ENCODE assay signal across 8 mouse cellular contexts in genomic region chr17:35869346-35870067, GRCm38 (mm10). TPM values are rescaled to one million over a fixed set of nuclear protein-coding genes. Genes with fewer than 3 reads are reported as not detected.
DNase-seq lines count a peak whose midpoint lies in the region; ATAC-seq lines count a peak whose summit lies in the region.

No protein-coding gene starts in this region.

- 2% methylated on average over 7 of the region's 7 CpGs for WGBS in embryonic facial prominence, embryonic 11.5 days
- WGBS in limb, embryonic 15.5 days: 8% methylated on average over 7 of the region's 7 CpGs

- peaks cover 8% of the 10 kb centered on the region; the same call in 1 of the 2 replicates for H3K4me1 ChIP-seq in embryonic facial prominence, embryonic 11.5 days (ENCODE audit: control insufficient read depth, insufficient read depth, low read length)
- H3K4me1 ChIP-seq in limb, embryonic 15.5 days: peaks cover 61% of the 10 kb centered on the region

- peak overlapping the region; percentile 73 for H3K4me3 ChIP-seq in embryonic facial prominence, embryonic 11.5 days (ENCODE audit: low read depth, low read length)
- peak overlapping the region; percentile 69 for H3K4me3 ChIP-seq in limb, embryonic 15.5 days

- H3K36me3 ChIP-seq in embryonic facial prominence, embryonic 11.5 days (replicated peaks; ENCODE audit: control insufficient read depth, insufficient read depth, low read depth, low read length): peaks cover 7% of the 10 kb centered on the region
- peaks cover 11% of the 10 kb centered on the region for H3K36me3 ChIP-seq in limb, embryonic 15.5 days

- DNase-seq in urinary bladder, adult 2 months (ENCODE audit: low spot score): peak; percentile 29
- no peak for DNase-seq in urinary bladder, postnatal 4 days (ENCODE audit: low spot score in 2 of 2)
- peak; percentile 48 for DNase-seq in embryonic facial prominence, embryonic 11.5 days (ENCODE audit: low spot score)
- peak; percentile 60 to 61 for DNase-seq in heart, postnatal 14 days
- no peak for DNase-seq in cerebellum, adult 8-10 months
- DNase-seq in left cerebral cortex, adult 8-10 months (ENCODE audit: low spot score in 2 of 2): no peak

- intact Hi-C loops in heart, postnatal 14 days (cut with DNase I): no loop called here

- H3K27me3 ChIP-seq in embryonic facial prominence, embryonic 11.5 days (ENCODE audit: control insufficient read depth, insufficient read depth, low read length): no peaks in the 10 kb centered on the region
- no peaks in the 10 kb centered on the region for H3K27me3 ChIP-seq in limb, embryonic 15.5 days

- H3K9ac ChIP-seq in embryonic facial prominence, embryonic 11.5 days (replicated peaks; ENCODE audit: low read length): peak overlapping the region; percentile 86
- peak overlapping the region; percentile 33 for H3K9ac ChIP-seq in limb, embryonic 15.5 days

- H3K9me3 ChIP-seq in embryonic facial prominence, embryonic 11.5 days (replicated peaks; ENCODE audit: control insufficient read depth, low read length): no peaks in the 10 kb centered on the region; the same call in 1 of the 2 replicates
- H3K9me3 ChIP-seq in limb, embryonic 15.5 days: no peaks in the 10 kb centered on the region

- H3K4me2 ChIP-seq in embryonic facial prominence, embryonic 11.5 days (ENCODE audit: low read depth, low read length): peak overlapping the region; percentile 93
- H3K4me2 ChIP-seq in limb, embryonic 15.5 days: peak overlapping the region; percentile 92

- H3K27ac ChIP-seq in embryonic facial prominence, embryonic 11.5 days (replicated peaks; ENCODE audit: low read depth, low read length): 0 out of 2 replicates have a peak overlapping the region, but pooled peaks have one; percentile 5
- H3K27ac ChIP-seq in limb, embryonic 15.5 days: peak overlapping the region; percentile 97

- 0 out of 2 replicates have a peak, but pooled peaks have one; percentile 1 for ATAC-seq in embryonic facial prominence, embryonic 11.5 days (replicated peaks; ENCODE audit: insufficient number of reproducible peaks, low FRiP score, low TSS enrichment, low read depth)
- ATAC-seq in limb, embryonic 15.5 days (ENCODE audit: insufficient number of reproducible peaks, low FRiP score, low TSS enrichment, low read depth): no peak
- peak; percentile 0; the same call in 1 of the 2 replicates for ATAC-seq in monocyte, adult 5-6 weeks (replicated peaks; ENCODE audit: insufficient number of reproducible peaks, low FRiP score, low TSS enrichment, poor library complexity, severe bottlenecking)

RNA-seq across cellular contexts. Expression of gene Ppp1r18, which starts 4.1 kb away (rescaled TPM):
- 55.2 and 57.5 TPM in 2 replicates for polyA plus RNA-seq in urinary bladder, adult 2 months (2012; rRNA removed)
- polyA plus RNA-seq in embryonic facial prominence, embryonic 11.5 days (2014; fragmentation: Nextera tagmentation; extraction: Ambion mirVana): 24.1 and 24.6 TPM in 2 replicates
- total RNA-seq in heart, postnatal 14 days (2021): 10 to 100 TPM; 21.1 to 25.0 TPM
- polyA plus RNA-seq in limb, embryonic 15.5 days (2015; fragmentation: Nextera tagmentation; extraction: Ambion mirVana): 24.8 and 28.8 TPM in 2 replicates
- 65.6 to 113 TPM (median 72.3 TPM) in 3 replicates for total RNA-seq in monocyte, adult 5-6 weeks (2017)
- 10 to 100 TPM in 2 of 4 experiments, 1 to 10 TPM in 2; 9.1 to 15.0 (median 10.9) TPM for total RNA-seq in left cerebral cortex, adult 8-10 months (2022)

RNA-seq across cellular contexts. Expression of gene Nrm, which starts 8.4 kb away (rescaled TPM):
- polyA plus RNA-seq in urinary bladder, adult 2 months (2012; rRNA removed): 10.9 and 11.6 TPM in 2 replicates
- polyA plus RNA-seq in embryonic facial prominence, embryonic 11.5 days (2014; fragmentation: Nextera tagmentation; extraction: Ambion mirVana): 48.8 and 53.2 TPM in 2 replicates
- 1 to 10 TPM; 3.8 to 6.0 TPM for total RNA-seq in heart, postnatal 14 days (2021)
- polyA plus RNA-seq in limb, embryonic 15.5 days (2015; fragmentation: Nextera tagmentation; extraction: Ambion mirVana): 55.5 and 59.0 TPM in 2 replicates
- total RNA-seq in monocyte, adult 5-6 weeks (2017): 18.1 to 25.9 TPM (median 25.6 TPM) in 3 replicates
- total RNA-seq in left cerebral cortex, adult 8-10 months (2022): 1 to 10 TPM; 2.6 to 3.4 (median 3.0) TPM

RNA-seq across cellular contexts. Expression of gene Dhx16, which starts 10.1 kb away (rescaled TPM):
- polyA plus RNA-seq in urinary bladder, adult 2 months (2012; rRNA removed): 53.4 and 57.7 TPM in 2 replicates
- polyA plus RNA-seq in embryonic facial prominence, embryonic 11.5 days (2014; fragmentation: Nextera tagmentation; extraction: Ambion mirVana): 38.6 and 47.2 TPM in 2 replicates
- 10 to 100 TPM; 20.6 to 24.9 TPM for total RNA-seq in heart, postnatal 14 days (2021)
- polyA plus RNA-seq in limb, embryonic 15.5 days (2015; fragmentation: Nextera tagmentation; extraction: Ambion mirVana): 36.8 and 41.3 TPM in 2 replicates
- total RNA-seq in monocyte, adult 5-6 weeks (2017): 67.7 to 106 TPM (median 105 TPM) in 3 replicates
- total RNA-seq in left cerebral cortex, adult 8-10 months (2022): 10 to 100 TPM; 28.1 to 30.6 (median 29.0) TPM

RNA-seq across cellular contexts. Expression of gene 2310061I04Rik, which starts 27.7 kb away (rescaled TPM):
- 29.6 and 35.9 TPM in 2 replicates for polyA plus RNA-seq in urinary bladder, adult 2 months (2012; rRNA removed)
- polyA plus RNA-seq in embryonic facial prominence, embryonic 11.5 days (2014; fragmentation: Nextera tagmentation; extraction: Ambion mirVana): 21.2 and 25.6 TPM in 2 replicates
- 10 to 100 TPM; 83.9 to 89.3 TPM for total RNA-seq in heart, postnatal 14 days (2021)
- 18.0 and 23.0 TPM in 2 replicates for polyA plus RNA-seq in limb, embryonic 15.5 days (2015; fragmentation: Nextera tagmentation; extraction: Ambion mirVana)
- total RNA-seq in monocyte, adult 5-6 weeks (2017): 1.8 to 10.4 TPM (median 5.7 TPM) in 3 replicates
- 10 to 100 TPM; 40.3 to 63.3 (median 51.9) TPM for total RNA-seq in left cerebral cortex, adult 8-10 months (2022)

RNA-seq across cellular contexts. Expression of gene Mdc1, which starts 28.2 kb away (rescaled TPM):
- polyA plus RNA-seq in urinary bladder, adult 2 months (2012; rRNA removed): 10.4 and 14.2 TPM in 2 replicates
- 22.2 and 23.4 TPM in 2 replicates for polyA plus RNA-seq in embryonic facial prominence, embryonic 11.5 days (2014; fragmentation: Nextera tagmentation; extraction: Ambion mirVana)
- total RNA-seq in heart, postnatal 14 days (2021): 10 to 100 TPM; 12.9 to 13.5 TPM
- polyA plus RNA-seq in limb, embryonic 15.5 days (2015; fragmentation: Nextera tagmentation; extraction: Ambion mirVana): 13.0 and 15.0 TPM in 2 replicates
- total RNA-seq in monocyte, adult 5-6 weeks (2017): 10.9 to 26.0 TPM (median 11.1 TPM) in 3 replicates
- 10 to 100 TPM; 13.8 to 21.2 (median 18.2) TPM for total RNA-seq in left cerebral cortex, adult 8-10 months (2022)

Comparison
In these comparisons a context has a peak if more than half of its experiments do, and no peak if none do; other contexts are left out.
1. DNase-seq: peak in urinary bladder, adult 2 months (single experiment), embryonic facial prominence, embryonic 11.5 days (single experiment) and heart, postnatal 14 days (2 of 2); none in urinary bladder, postnatal 4 days (0 of 2), cerebellum, adult 8-10 months (single experiment) and left cerebral cortex, adult 8-10 months (0 of 2).